Mouse (Mus musculus) right cerebral cortex, postnatal 36 days (tissue): Measurements from ENCODE around the gene Coq8b.
"Not testable (repeated sequence)": the region's sequence is repeated elsewhere in the genome, so short reads cannot be mapped to it uniquely, and the experiment has no call there.

Experiments used
- DNase-seq, 2 experiments: peaks; one replicate each; pipeline ENCODE4 v3.0.0; 2022; ENCODE audit warnings: low spot score in 2 of 2, mixed read lengths in 1 of 2

The Coq8b gene

GRCm38 (mm10) chr7:27228865-27229264, 4.0 kb upstream of the Coq8b start:
- no peak for DNase-seq

- no peak for DNase-seq
Measured at GRCm38 (mm10) chr7:27230781-27231180, 2.0 kb upstream of the Coq8b start.

- peak; percentile 84 to 88 for DNase-seq
Measured at GRCm38 (mm10) chr7:27231693-27232331, 1.0 kb upstream of the Coq8b start.

- no peak for DNase-seq
Measured at GRCm38 (mm10) chr7:27233300-27233699, 477 bp downstream of the Coq8b start.

GRCm38 (mm10) chr7:27235726-27236125, 2.9 kb downstream of the Coq8b start:
- DNase-seq, result no peak

- DNase-seq, result no peak
Measured at GRCm38 (mm10) chr7:27237527-27237926, 4.7 kb downstream of the Coq8b start.

GRCm38 (mm10) chr7:27238568-27238967, 5.7 kb downstream of the Coq8b start:
- DNase-seq, result no peak

- DNase-seq, result no peak
Measured at GRCm38 (mm10) chr7:27243211-27243610, 10.4 kb downstream of the Coq8b start.

- DNase-seq, result not testable (repeated sequence)
Measured at GRCm38 (mm10) chr7:27244088-27244487, 11.3 kb downstream of the Coq8b start.

GRCm38 (mm10) chr7:27249146-27249545, 16.3 kb downstream of the Coq8b start:
- no peak for DNase-seq

- no peak for DNase-seq
Measured at GRCm38 (mm10) chr7:27249928-27250327, 17.1 kb downstream of the Coq8b start.

GRCm38 (mm10) chr7:27251946-27252345, 19.1 kb downstream of the Coq8b start:
- no peak for DNase-seq

- DNase-seq, result no peak
Measured at GRCm38 (mm10) chr7:27255721-27256120, 22.9 kb downstream of the Coq8b start.

- DNase-seq, result peak; percentile 79 to 83
Measured at GRCm38 (mm10) chr7:27257046-27257851, 24.4 kb downstream of the Coq8b start.

GRCm38 (mm10) chr7:27257852-27258204, 25.0 kb downstream of the Coq8b start:
- DNase-seq, result no peak

- DNase-seq, result peak; percentile 85 to 88
Measured at GRCm38 (mm10) chr7:27258205-27258899, 25.5 kb downstream of the Coq8b start, which contains the start of gene Numbl. TSS of gene Numbl (plus strand) at chr7:27258433.

- DNase-seq, result peak in 1 of 2 experiments; percentile 30
Measured at GRCm38 (mm10) chr7:27259271-27259721, 26.5 kb downstream of the Coq8b start.

GRCm38 (mm10) chr7:27259771-27260170, 26.9 kb downstream of the Coq8b start:
- no peak for DNase-seq

- DNase-seq, result peak in 1 of 2 experiments; percentile 74
Measured at GRCm38 (mm10) chr7:27260856-27261255, 28.0 kb downstream of the Coq8b start.

- DNase-seq, result no peak
Measured at GRCm38 (mm10) chr7:27261888-27262287, 29.1 kb downstream of the Coq8b start.

GRCm38 (mm10) chr7:27264761-27265160, 31.9 kb downstream of the Coq8b start:
- no peak for DNase-seq

GRCm38 (mm10) chr7:27266515-27267128, 33.8 kb downstream of the Coq8b start:
- DNase-seq, result peak; percentile 89 to 91
